Mouse (Mus musculus): ENCODE results near the gene Tmem201.

- no peak for TF ChIP-seq GATA1 (IDR thresholded peaks at IDR 0.05; ENCODE audit: borderline replicate concordance, low read length)
- no peak for TF ChIP-seq FLI1 (IDR thresholded peaks at IDR 0.05; ENCODE audit: low read length)
Observed at GRCm38 (mm10) chr4:149735624-149736250, 2.1 kb downstream of the Tmem201 start.
